8 mouse cellular contexts compared by ENCODE assay signal in the genomic region with DNA sequence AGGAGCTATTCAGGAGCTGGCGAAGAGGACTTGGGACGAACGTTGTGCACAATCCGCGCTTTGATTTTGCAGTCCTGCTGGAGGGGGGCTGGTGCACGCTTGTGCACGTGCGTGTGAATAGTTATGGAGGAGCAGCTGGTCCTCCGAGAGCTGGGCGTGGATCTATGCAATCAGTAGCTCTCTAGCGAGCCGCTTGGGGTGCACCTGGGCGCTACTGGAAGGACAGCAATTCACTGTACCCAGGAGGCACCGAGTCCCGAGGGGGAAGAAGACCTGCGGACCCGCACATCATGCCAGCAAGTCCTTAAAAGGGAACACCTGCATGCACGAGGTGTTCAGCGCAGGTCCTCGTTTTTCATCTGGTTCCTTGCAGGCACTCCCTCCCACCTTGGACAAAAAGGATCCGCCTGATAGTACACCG. TPM values are rescaled to one million over a fixed set of nuclear protein-coding genes. Genes with fewer than 3 reads are reported as not detected.
DNase-seq lines count a peak whose midpoint lies in the region; ATAC-seq and TF ChIP-seq lines count a peak whose summit lies in the region.

No protein-coding gene starts in this region.

- peak; percentile 34 to 38 for DNase-seq in heart, adult 2 months
- no peak for DNase-seq in heart, adult 18-20 months
- peak; percentile 55 to 58 for DNase-seq in cerebellum, postnatal 14 days
- peak; percentile 53 for DNase-seq in kidney, postnatal 10 days
- peak; percentile 57 to 59 for DNase-seq in thymus, postnatal 10 days (ENCODE audit: low spot score in 2 of 2)

- peak overlapping the region; percentile 92 for H3K4me2 ChIP-seq in heart, embryonic 13.5 days
- peak overlapping the region; percentile 92 for H3K4me2 ChIP-seq in liver, embryonic 15.5 days
- peak overlapping the region; percentile 98 for H3K4me2 ChIP-seq in neural tube, embryonic 13.5 days

- no peak for TF ChIP-seq CTCF in heart, adult 2 months (IDR thresholded peaks at IDR 0.05)

- no peak for ATAC-seq in heart, embryonic 13.5 days (ENCODE audit: extremely low read depth, insufficient number of reproducible peaks, low FRiP score, low TSS enrichment)
- ATAC-seq in liver, embryonic 15.5 days (ENCODE audit: insufficient read depth): no peak
- peak; percentile 41 for ATAC-seq in neural tube, embryonic 13.5 days (ENCODE audit: low read depth)

- H3K27me3 ChIP-seq in heart, adult 2 months (ENCODE audit: control insufficient read depth, insufficient read depth, low read length): no peaks in the 10 kb centered on the region
- H3K27me3 ChIP-seq in heart, embryonic 13.5 days (replicated peaks): peaks cover 26% of the 10 kb centered on the region
- peaks cover 90% of the 10 kb centered on the region for H3K27me3 ChIP-seq in liver, embryonic 15.5 days
- H3K27me3 ChIP-seq in neural tube, embryonic 13.5 days: peaks cover 55% of the 10 kb centered on the region

- intact Hi-C loops in heart, adult 2 months (cut with DNase I): loop anchor here (1.0 to 10.0 kb wide), 9 partner anchors 37 to 440 kb away; a partner anchor contains a TSS

- no peak overlapping the region for H3K27ac ChIP-seq in heart, adult 2 months
- H3K27ac ChIP-seq in heart, embryonic 13.5 days (replicated peaks): peak overlapping the region; percentile 43
- H3K27ac ChIP-seq in liver, embryonic 15.5 days (replicated peaks): no peak overlapping the region
- peak overlapping the region; percentile 30 for H3K27ac ChIP-seq in neural tube, embryonic 13.5 days (replicated peaks)

- no peaks in the 10 kb centered on the region for H3K79me2 ChIP-seq in heart, adult 2 months (replicated peaks; ENCODE audit: control insufficient read depth, insufficient read depth, low read length)

- TF ChIP-seq EP300 in heart, adult 2 months (IDR thresholded peaks at IDR 0.05; ENCODE audit: insufficient read depth, low read depth, low read length): no peak

- H3K9me3 ChIP-seq in heart, embryonic 13.5 days: no peaks in the 10 kb centered on the region
- H3K9me3 ChIP-seq in liver, embryonic 15.5 days (replicated peaks): no peaks in the 10 kb centered on the region
- no peaks in the 10 kb centered on the region for H3K9me3 ChIP-seq in neural tube, embryonic 13.5 days

- H3K36me3 ChIP-seq in heart, adult 2 months (ENCODE audit: control insufficient read depth, insufficient read depth, low read length): no peaks in the 10 kb centered on the region
- H3K36me3 ChIP-seq in heart, embryonic 13.5 days: no peaks in the 10 kb centered on the region
- H3K36me3 ChIP-seq in liver, embryonic 15.5 days (replicated peaks): no peaks in the 10 kb centered on the region
- no peaks in the 10 kb centered on the region for H3K36me3 ChIP-seq in neural tube, embryonic 13.5 days

- no peak for TF ChIP-seq POLR2A in heart, adult 2 months (IDR thresholded peaks at IDR 0.05; ENCODE audit: insufficient read depth, low read depth, low read length)

- under 1% methylated on average over 22 of the region's 22 CpGs for WGBS in heart, adult 2 months
- WGBS in heart, embryonic 13.5 days: 2% methylated on average over 22 of the region's 22 CpGs
- WGBS in liver, embryonic 15.5 days (ENCODE audit: insufficient replicate concordance): 3% methylated on average over 22 of the region's 22 CpGs
- 1% methylated on average over 22 of the region's 22 CpGs for WGBS in neural tube, embryonic 13.5 days

- peak overlapping the region; percentile 3 for H3K9ac ChIP-seq in heart, adult 2 months (ENCODE audit: low read depth, low read length)
- H3K9ac ChIP-seq in heart, embryonic 13.5 days: peak overlapping the region; percentile 78
- peak overlapping the region; percentile 54; the same call in 1 of the 2 replicates for H3K9ac ChIP-seq in liver, embryonic 15.5 days
- peak overlapping the region; percentile 70 for H3K9ac ChIP-seq in neural tube, embryonic 13.5 days

- H3K4me3 ChIP-seq in heart, adult 2 months: peak overlapping the region; percentile 71
- peak overlapping the region; percentile 78 for H3K4me3 ChIP-seq in heart, embryonic 13.5 days
- H3K4me3 ChIP-seq in liver, embryonic 15.5 days (replicated peaks): peak overlapping the region; percentile 67
- peak overlapping the region; percentile 67 for H3K4me3 ChIP-seq in neural tube, embryonic 13.5 days

- H3K4me1 ChIP-seq in heart, adult 2 months (ENCODE audit: control insufficient read depth, insufficient read depth, low read length): peaks cover 6% of the 10 kb centered on the region
- peaks cover 43% of the 10 kb centered on the region for H3K4me1 ChIP-seq in heart, embryonic 13.5 days
- H3K4me1 ChIP-seq in liver, embryonic 15.5 days (replicated peaks): peaks cover 47% of the 10 kb centered on the region
- H3K4me1 ChIP-seq in neural tube, embryonic 13.5 days (replicated peaks): peaks cover 49% of the 10 kb centered on the region

RNA-seq across cellular contexts. Expression of a gene that starts 0.9 kb away (rescaled TPM):
- 10 to 100 TPM; 24.7 to 28.7 TPM for total RNA-seq in heart, adult 2 months (2021)
- polyA plus RNA-seq in heart, adult 2 months (2012; rRNA removed): 23.0 and 27.1 TPM in 2 replicates
- 10 to 100 TPM; 22.1 to 26.7 TPM for total RNA-seq in heart, adult 18-20 months (2021)
- polyA plus RNA-seq in heart, embryonic 13.5 days (2015; fragmentation: Nextera tagmentation; extraction: Ambion mirVana): 17.4 and 18.4 TPM in 2 replicates
- polyA plus RNA-seq in liver, embryonic 15.5 days (2015; fragmentation: Nextera tagmentation; extraction: Ambion mirVana): 2.9 and 3.4 TPM in 2 replicates
- 12.1 and 13.2 TPM in 2 replicates for polyA plus RNA-seq in neural tube, embryonic 13.5 days (2015; fragmentation: Nextera tagmentation; extraction: Ambion mirVana)

Comparison
In these comparisons a context has a peak if more than half of its experiments do, and no peak if none do; other contexts are left out.
1. DNase-seq: peak in heart, adult 2 months (2 of 2), cerebellum, postnatal 14 days (2 of 2), kidney, postnatal 10 days (single experiment) and thymus, postnatal 10 days (2 of 2); none in heart, adult 18-20 months (0 of 2).
2. H3K27ac ChIP-seq: peak in heart, embryonic 13.5 days (single experiment) and neural tube, embryonic 13.5 days (single experiment); none in heart, adult 2 months (single experiment) and liver, embryonic 15.5 days (single experiment).
3. H3K9ac ChIP-seq: peak in every context shown above with its lines; median percentile 78 in heart, embryonic 13.5 days; 70 in neural tube, embryonic 13.5 days; 54 in liver, embryonic 15.5 days; 3 in heart, adult 2 months.
4. Peak in every context shown above with its lines, with median percentiles within 50 percentile points of each other: H3K4me3 ChIP-seq and H3K4me2 ChIP-seq.